Mouse (Mus musculus): ENCODE data around the gene Fgl2. TPM values are rescaled to one million over a fixed set of nuclear protein-coding genes. Genes with fewer than 3 reads are reported as not detected.

Fgl2 gene
- total and polyA plus RNA-seq, 3 experiments = 1.6 to 9.7 (median 6.5) TPM

DNA sequence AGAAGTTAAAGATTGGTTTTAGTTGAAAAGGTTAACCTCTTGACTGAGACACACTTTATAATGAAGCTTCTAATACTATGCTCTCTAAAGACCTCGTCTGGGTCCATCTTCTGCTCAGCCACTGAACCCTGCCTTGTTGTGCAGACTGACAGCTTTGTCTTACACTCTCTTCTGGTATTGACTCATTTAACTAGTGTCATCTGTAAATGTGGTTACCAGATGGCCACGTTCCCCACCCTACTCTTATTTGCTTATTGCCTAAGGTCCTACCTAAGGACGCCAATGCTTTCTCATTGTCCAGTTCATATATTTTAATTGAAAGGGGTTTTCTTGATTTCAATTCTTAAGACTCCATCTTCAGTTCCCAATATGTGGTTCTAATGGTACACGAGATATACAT is 16.4 kb downstream of the Fgl2 start:
- no peak for ATAC-seq (ENCODE audit: extremely low read depth, insufficient number of reproducible peaks, low FRiP score, poor library complexity, severe bottlenecking)
- DNase-seq (ENCODE audit: low spot score) = no peak
- peaks cover 4% of the 10 kb centered on the region; the same call in 1 of the 2 replicates for H3K27me3 ChIP-seq (ENCODE audit: insufficient read depth, low read length)
- H3K4me1 ChIP-seq (ENCODE audit: insufficient read depth, low read depth, low read length) = peaks cover 20% of the 10 kb centered on the region
- H3K4me3 ChIP-seq (ENCODE audit: low read depth, low read length) = no peak overlapping the region
- H3K9me3 ChIP-seq (replicated peaks) = no peaks in the 10 kb centered on the region
- TF ChIP-seq GATA1 (IDR thresholded peaks at IDR 0.05; ENCODE audit: borderline replicate concordance, low read length) (no peak), GATA2 (IDR thresholded peaks at IDR 0.05; ENCODE audit: borderline replicate concordance, low read depth, low read length) (no peak), POLR2AphosphoS5 (IDR thresholded peaks at IDR 0.05; ENCODE audit: insufficient replicate concordance, low read depth, low read length) (no peak)
- H3K36me3 ChIP-seq (replicated peaks) = no peaks in the 10 kb centered on the region

DNA sequence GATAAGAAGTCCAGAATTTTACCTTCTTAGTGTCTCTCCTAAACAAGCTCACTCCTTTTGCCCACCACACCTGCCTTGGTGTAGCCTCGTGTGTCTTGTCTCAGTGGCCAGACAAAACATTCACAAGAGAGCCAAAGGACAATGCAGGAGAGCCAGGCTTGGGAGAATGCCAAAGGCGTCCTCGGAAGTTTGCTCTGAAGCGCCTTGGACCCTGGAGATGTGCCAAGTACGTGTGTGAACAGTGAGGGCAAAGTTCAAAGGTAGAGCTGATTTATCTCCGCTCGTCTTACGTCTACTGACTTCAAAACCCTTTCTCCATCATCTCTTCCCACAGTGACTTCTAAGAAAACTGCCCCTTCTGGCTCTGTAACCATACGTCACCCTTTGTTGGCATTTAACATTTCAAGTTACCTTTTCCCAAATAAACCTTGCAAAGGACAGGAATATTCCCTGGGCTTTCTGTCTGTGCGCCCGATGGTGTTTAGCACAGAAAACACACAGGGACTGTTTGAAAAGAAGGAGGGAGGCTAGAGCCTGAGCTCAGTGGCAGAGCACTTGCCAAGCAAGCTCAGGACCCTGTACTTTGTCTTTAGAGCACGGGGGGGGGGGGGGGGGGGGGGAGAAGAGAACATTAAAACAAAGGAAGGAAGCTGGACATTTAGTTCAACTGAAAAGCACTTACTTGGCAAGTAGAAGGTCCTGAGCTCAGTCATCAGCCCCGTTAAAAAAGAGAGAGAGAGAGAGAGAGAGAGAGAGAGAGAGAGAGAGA is 19.4 kb downstream of the Fgl2 start:
- TF ChIP-seq CTCF (IDR thresholded peaks at IDR 0.05; ENCODE audit: low read depth, low read length) = no peak
- TF ChIP-seq GATA2 (IDR thresholded peaks at IDR 0.05; ENCODE audit: borderline replicate concordance, low read depth, low read length) = no peak
- TF ChIP-seq TAL1 (conservative IDR thresholded peaks at IDR 0.05; ENCODE audit: low read depth, low read length) = no peak
- TF ChIP-seq POLR2AphosphoS5 (IDR thresholded peaks at IDR 0.05; ENCODE audit: insufficient replicate concordance, low read depth, low read length) = no peak
- no peak for TF ChIP-seq GATA1 (IDR thresholded peaks at IDR 0.05; ENCODE audit: borderline replicate concordance, low read length)
- ATAC-seq (ENCODE audit: extremely low read depth, insufficient number of reproducible peaks, low FRiP score, poor library complexity, severe bottlenecking) = no peak
- peaks cover 3% of the 10 kb centered on the region for H3K4me1 ChIP-seq (ENCODE audit: insufficient read depth, low read depth, low read length)
- H3K36me3 ChIP-seq (replicated peaks) = no peaks in the 10 kb centered on the region
- no peak for DNase-seq (ENCODE audit: low spot score)
- peaks cover 3% of the 10 kb centered on the region; the same call in 1 of the 2 replicates for H3K27me3 ChIP-seq (ENCODE audit: insufficient read depth, low read length)
- no peak overlapping the region for H3K4me3 ChIP-seq (ENCODE audit: low read depth, low read length)
- no peaks in the 10 kb centered on the region for H3K9me3 ChIP-seq (replicated peaks)

DNA sequence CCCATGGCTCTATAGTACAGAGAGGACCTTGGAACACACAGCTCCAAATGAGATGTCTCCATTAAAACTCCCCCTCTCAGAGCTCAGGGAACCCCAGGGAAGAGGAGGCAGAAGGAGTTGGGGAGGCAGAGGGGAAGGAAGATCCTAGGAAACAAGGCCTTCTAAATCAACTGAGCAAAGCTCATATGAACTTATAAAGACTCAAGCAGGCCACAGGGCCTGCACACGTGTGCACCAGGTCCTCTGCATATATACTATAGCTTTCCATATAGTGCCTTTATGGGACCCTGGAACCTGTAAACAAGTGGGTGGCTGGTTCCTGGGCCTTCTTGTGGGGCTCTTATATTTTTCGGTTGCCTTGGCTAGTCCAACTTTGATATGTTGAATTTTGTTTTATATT is 22.1 kb downstream of the Fgl2 start:
- H3K27me3 ChIP-seq (ENCODE audit: insufficient read depth, low read length) = peaks cover 3% of the 10 kb centered on the region; the same call in 1 of the 2 replicates
- no peaks in the 10 kb centered on the region for H3K36me3 ChIP-seq (replicated peaks)
- TF ChIP-seq CTCF (IDR thresholded peaks at IDR 0.05; ENCODE audit: low read depth, low read length) = no peak
- TF ChIP-seq TAL1 (conservative IDR thresholded peaks at IDR 0.05; ENCODE audit: low read depth, low read length) = no peak
- TF ChIP-seq POLR2AphosphoS5 (IDR thresholded peaks at IDR 0.05; ENCODE audit: insufficient replicate concordance, low read depth, low read length) = no peak
- TF ChIP-seq GATA1 (IDR thresholded peaks at IDR 0.05; ENCODE audit: borderline replicate concordance, low read length) = no peak
- TF ChIP-seq GATA2 (IDR thresholded peaks at IDR 0.05; ENCODE audit: borderline replicate concordance, low read depth, low read length) = no peak
- DNase-seq (ENCODE audit: low spot score) = no peak
- H3K9me3 ChIP-seq (replicated peaks) = no peaks in the 10 kb centered on the region
- no peak overlapping the region for H3K4me3 ChIP-seq (ENCODE audit: low read depth, low read length)
- ATAC-seq (ENCODE audit: extremely low read depth, insufficient number of reproducible peaks, low FRiP score, poor library complexity, severe bottlenecking) = no peak
- H3K4me1 ChIP-seq (ENCODE audit: insufficient read depth, low read depth, low read length) = peaks cover 3% of the 10 kb centered on the region

DNA sequence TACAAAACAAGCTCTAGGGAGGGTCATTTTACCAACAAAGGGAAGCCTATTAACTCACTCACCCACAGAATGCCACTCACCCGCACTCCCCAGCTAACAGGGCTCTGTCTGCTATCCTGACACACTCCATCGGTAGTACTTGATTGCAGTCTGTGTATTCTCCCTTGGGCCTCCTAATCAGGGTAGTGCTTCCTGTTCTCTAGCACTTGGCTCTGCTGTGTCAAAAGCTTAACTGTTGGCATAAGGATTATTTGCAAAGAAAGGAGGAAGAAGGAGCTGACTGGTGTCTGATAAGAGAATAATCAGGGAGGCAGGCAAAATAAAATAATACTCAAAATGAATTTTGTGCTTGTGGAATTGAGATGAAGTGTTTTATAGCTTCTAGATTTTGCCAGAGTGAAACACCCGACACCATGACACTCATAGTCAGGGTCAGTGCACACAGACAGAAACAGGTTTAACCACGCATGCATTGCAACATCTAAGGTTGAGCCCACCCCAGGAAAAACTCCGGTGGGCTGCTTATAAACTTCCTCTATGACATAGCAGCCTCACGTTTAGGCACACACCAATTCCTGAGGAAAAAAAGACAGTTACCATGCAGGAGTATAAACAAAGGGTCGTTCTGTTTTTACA is 22.9 kb downstream of the Fgl2 start:
- DNase-seq (ENCODE audit: low spot score) = no peak
- peaks cover 3% of the 10 kb centered on the region for H3K4me1 ChIP-seq (ENCODE audit: insufficient read depth, low read depth, low read length)
- peaks cover 3% of the 10 kb centered on the region; the same call in 1 of the 2 replicates for H3K27me3 ChIP-seq (ENCODE audit: insufficient read depth, low read length)
- no peak for TF ChIP-seq GATA2 (IDR thresholded peaks at IDR 0.05; ENCODE audit: borderline replicate concordance, low read depth, low read length)
- TF ChIP-seq GATA1 (IDR thresholded peaks at IDR 0.05; ENCODE audit: borderline replicate concordance, low read length) = no peak
- TF ChIP-seq TAL1 (conservative IDR thresholded peaks at IDR 0.05; ENCODE audit: low read depth, low read length) = no peak
- no peak for TF ChIP-seq CTCF (IDR thresholded peaks at IDR 0.05; ENCODE audit: low read depth, low read length)
- TF ChIP-seq POLR2AphosphoS5 (IDR thresholded peaks at IDR 0.05; ENCODE audit: insufficient replicate concordance, low read depth, low read length) = no peak
- no peak overlapping the region for H3K4me3 ChIP-seq (ENCODE audit: low read depth, low read length)
- no peaks in the 10 kb centered on the region for H3K9me3 ChIP-seq (replicated peaks)
- no peaks in the 10 kb centered on the region for H3K36me3 ChIP-seq (replicated peaks)
- peak; percentile 63 for ATAC-seq (ENCODE audit: extremely low read depth, insufficient number of reproducible peaks, low FRiP score, poor library complexity, severe bottlenecking)

DNA sequence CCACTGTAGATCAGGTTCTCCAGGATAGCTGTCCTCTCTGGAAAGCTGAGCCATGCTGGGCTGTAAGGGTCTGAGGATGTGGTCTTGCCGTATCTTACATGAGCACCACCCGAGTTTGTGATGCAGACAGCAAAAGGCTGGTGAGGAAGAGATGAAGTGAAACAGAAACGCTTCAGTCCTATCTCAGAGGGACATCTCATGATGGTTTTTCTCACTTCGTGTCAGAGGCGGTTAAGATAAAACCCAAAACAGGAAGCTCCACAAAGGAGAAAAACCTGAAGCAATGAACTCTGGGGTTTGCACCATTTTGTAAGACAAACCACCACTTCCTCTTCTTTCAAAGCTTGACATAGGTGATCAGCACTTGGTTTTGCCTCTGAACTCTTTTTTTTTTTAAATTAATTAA is 38.8 kb downstream of the Fgl2 start:
- TF ChIP-seq TAL1 (conservative IDR thresholded peaks at IDR 0.05; ENCODE audit: low read depth, low read length) (0 out of 2 replicates have a peak, but pooled peaks have one; percentile 11), GATA2 (IDR thresholded peaks at IDR 0.05; ENCODE audit: borderline replicate concordance, low read depth, low read length) (no peak)
- no peak overlapping the region; the same call in 1 of the 2 replicates for H3K4me3 ChIP-seq (ENCODE audit: low read depth, low read length)
- peaks cover 31% of the 10 kb centered on the region for H3K4me1 ChIP-seq (ENCODE audit: insufficient read depth, low read depth, low read length)
- peaks cover 7% of the 10 kb centered on the region for H3K9me3 ChIP-seq (replicated peaks)
- H3K36me3 ChIP-seq (replicated peaks) = no peaks in the 10 kb centered on the region
- DNase-seq (ENCODE audit: low spot score) = peak; percentile 33
- peak; percentile 80 for ATAC-seq (ENCODE audit: extremely low read depth, insufficient number of reproducible peaks, low FRiP score, poor library complexity, severe bottlenecking)
- H3K27me3 ChIP-seq (ENCODE audit: insufficient read depth, low read length) = no peaks in the 10 kb centered on the region

DNA sequence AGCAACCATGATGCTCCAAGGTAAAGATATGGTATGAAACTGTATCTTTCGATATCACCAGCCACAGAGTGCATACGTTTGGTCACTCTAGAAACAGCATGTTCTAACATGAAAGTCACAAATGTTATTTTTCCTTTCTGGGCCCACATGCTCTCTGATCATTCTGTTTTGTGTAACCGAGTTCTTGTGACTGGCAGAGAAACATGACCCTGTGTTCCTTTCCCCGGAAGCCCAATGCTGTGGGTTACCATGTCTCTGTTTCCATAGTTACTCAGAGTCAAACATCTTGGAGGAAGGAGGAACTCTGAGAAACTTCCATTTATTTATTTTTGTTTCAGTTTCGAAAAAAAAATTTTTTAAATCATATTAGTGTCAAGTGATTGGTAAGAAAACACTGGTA is 39.6 kb downstream of the Fgl2 start:
- Histone ChIP-seq H3K4me1 (ENCODE audit: insufficient read depth, low read depth, low read length) (peaks cover 31% of the 10 kb centered on the region), H3K36me3 (replicated peaks) (no peaks in the 10 kb centered on the region), H3K9me3 (replicated peaks) (peaks cover 7% of the 10 kb centered on the region), H3K4me3 (ENCODE audit: low read depth, low read length) (no peak overlapping the region), H3K27me3 (ENCODE audit: insufficient read depth, low read length) (no peaks in the 10 kb centered on the region)
- no peak for TF ChIP-seq CTCF (IDR thresholded peaks at IDR 0.05; ENCODE audit: low read depth, low read length)
- no peak for TF ChIP-seq GATA1 (IDR thresholded peaks at IDR 0.05; ENCODE audit: borderline replicate concordance, low read length)
- no peak for TF ChIP-seq POLR2AphosphoS5 (IDR thresholded peaks at IDR 0.05; ENCODE audit: insufficient replicate concordance, low read depth, low read length)
- no peak for TF ChIP-seq TAL1 (conservative IDR thresholded peaks at IDR 0.05; ENCODE audit: low read depth, low read length)
- TF ChIP-seq GATA2 (IDR thresholded peaks at IDR 0.05; ENCODE audit: borderline replicate concordance, low read depth, low read length) = no peak
- ATAC-seq (ENCODE audit: extremely low read depth, insufficient number of reproducible peaks, low FRiP score, poor library complexity, severe bottlenecking) = no peak
- no peak for DNase-seq (ENCODE audit: low spot score)
